Mouse (Mus musculus) retina, embryonic 14.5 days (tissue): ENCODE data around the gene Higd1c.
"Not testable (repeated sequence)": the region's sequence is repeated elsewhere in the genome, so short reads cannot be mapped to it uniquely, and the experiment has no call there.

ENCODE experiments used
- DNase-seq: peaks from one replicate; pipeline ENCODE4 v3.0.0-alpha.2; 2015; ENCODE audit warnings: low spot score

Higd1c gene

GRCm38 (mm10) chr15:100364242-100364641 lies at the start of gene Higd1c:
Gene Higd1c (plus strand): TSS chr15:100364542.
- DNase-seq, result peak; percentile 0

- peak; percentile 0 for DNase-seq
Measured at GRCm38 (mm10) chr15:100318014-100318671, 46.2 kb upstream of the Higd1c start.

GRCm38 (mm10) chr15:100319884-100320283 lies 44.5 kb upstream of the Higd1c start:
- peak; percentile 1 for DNase-seq

GRCm38 (mm10) chr15:100320295-100320905 lies 43.9 kb upstream of the Higd1c start:
- DNase-seq, result peak; percentile 0

- peak; percentile 10 for DNase-seq
Measured at GRCm38 (mm10) chr15:100321134-100321533, 43.2 kb upstream of the Higd1c start.

DNA sequence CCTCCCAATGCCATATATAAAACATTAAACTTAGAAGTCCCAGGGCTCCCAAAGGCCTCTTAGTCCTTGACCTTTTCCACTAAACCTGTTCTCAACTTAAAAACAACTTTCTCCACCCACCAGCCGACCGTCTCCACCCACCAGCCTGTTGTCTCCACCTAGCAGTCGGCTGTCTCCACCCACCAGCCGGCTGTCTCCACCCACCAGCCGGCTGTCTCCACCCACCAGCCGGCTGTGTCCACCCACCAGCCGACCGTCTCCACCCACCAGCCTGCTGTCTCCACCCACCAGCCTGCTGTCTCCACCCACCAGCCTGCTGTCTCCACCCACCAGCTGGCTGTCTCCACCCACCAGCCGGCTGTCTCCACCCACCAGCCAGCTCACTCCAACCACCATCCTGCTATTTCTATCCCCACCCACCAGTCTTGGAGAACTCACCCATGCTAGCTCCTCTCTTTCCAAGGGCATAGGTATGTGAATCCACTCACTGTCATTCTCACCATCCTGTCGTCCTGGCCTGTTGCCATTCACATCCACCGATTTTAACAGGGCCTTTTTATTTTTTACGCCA lies 40.2 kb upstream of the Higd1c start:
- peak; percentile 0 for DNase-seq

DNA sequence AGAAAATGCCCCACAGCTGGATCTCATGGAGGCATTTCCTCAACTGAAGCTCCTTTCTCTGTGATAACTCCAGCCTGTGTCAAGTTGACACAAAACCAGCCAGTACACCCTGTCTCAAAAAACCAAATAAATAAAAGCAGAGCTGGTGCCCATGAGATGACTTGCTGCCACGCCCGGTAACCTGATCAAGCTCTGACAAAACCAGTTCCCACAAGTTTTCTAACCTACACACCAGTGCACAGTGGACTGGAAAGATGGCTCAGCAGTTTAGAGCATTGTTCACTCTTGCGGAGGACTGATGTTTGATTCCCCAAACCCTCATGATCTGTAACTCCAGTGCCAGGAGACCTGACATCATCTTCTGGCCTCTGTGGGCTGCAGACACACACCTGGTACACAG lies 39.1 kb upstream of the Higd1c start:
- no peak for DNase-seq

GRCm38 (mm10) chr15:100328089-100328488 lies 36.3 kb upstream of the Higd1c start:
- not testable (repeated sequence) for DNase-seq

DNA sequence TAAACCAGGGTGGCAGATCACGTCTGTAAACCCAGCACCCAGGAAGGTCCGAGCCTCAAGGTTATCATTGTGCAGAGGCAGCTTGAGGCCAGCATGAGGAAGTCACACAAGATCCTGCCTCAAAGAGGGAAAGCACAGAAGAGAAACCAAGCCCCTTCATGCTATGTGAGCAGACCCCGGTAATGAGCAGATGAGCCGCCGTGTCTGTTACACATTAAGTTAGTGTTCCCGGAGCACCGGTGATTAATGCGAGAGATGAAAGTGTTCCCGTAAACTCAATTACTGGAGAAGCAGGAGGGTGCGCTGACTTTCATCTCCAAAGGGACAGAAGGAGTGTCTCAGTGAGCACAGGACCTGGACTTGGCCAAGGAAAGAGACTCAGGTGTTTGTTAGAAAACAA lies 35.0 kb upstream of the Higd1c start:
- not testable (repeated sequence) for DNase-seq

DNA sequence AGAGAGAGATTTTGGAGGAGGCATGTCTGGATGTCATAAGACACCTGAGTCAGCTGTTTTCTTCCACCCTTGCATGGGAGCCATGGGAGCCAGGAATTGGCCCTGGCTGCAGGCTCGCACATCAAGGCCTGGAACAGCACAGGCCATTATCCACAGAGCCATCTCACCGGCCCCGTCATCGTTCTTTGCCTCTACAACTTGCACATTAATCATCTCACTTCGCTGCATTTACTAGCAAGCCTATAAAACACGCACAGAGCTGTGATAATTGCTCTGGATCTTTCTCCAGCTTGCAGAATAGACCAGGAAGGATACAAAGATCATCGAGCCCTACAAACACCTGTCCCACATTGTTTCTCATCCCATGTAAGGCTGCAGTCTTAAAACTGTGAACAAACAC lies 33.6 kb upstream of the Higd1c start:
- no peak for DNase-seq

DNA sequence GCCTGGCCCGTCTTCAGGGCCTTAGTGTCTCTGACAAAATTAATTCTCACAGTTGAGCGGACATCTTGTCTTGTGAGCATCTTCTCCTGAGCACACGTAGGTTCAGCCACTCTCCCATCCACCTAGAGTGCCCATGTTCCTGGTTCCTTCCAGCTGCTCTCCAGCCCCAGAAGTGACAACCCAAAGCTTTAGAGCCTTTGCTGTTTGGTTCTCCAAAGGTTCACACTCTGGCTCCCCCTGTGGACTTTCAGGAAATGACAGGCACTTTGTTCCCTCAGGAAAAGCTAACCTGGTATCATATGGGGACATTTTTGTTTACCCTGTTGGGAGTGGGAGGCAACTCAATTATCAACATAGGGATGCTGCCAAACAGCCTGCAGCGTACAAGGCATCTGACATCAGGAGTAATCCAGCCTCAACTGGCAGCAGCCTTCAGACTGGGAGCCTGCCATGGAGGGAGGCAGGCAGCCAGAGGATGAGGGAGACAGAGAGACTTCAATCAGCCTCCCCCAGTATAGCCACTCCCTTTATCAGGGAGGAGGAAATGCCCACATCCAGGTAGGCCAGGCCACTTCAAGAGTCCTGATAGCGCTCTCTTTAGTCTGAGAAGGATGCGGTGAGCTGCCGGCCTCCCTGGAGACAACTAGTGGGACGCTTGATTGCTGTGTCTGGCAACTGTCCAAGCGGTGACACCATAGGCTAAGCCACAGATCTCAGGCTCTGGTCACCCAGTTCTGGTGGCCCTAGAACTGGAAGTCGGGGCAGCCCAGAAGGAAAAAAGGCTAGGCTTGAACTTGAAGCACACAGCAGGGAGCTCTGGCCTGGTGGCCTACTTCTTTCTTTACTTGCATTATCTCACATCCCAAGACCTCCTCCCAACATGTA lies 32.0 kb upstream of the Higd1c start:
- DNase-seq, result not testable (repeated sequence)

GRCm38 (mm10) chr15:100334629-100335028 lies 29.7 kb upstream of the Higd1c start, which contains the start of gene Mettl7a3:
Gene Mettl7a3 (plus strand): TSS chr15:100334929.
- DNase-seq, result no peak

DNA sequence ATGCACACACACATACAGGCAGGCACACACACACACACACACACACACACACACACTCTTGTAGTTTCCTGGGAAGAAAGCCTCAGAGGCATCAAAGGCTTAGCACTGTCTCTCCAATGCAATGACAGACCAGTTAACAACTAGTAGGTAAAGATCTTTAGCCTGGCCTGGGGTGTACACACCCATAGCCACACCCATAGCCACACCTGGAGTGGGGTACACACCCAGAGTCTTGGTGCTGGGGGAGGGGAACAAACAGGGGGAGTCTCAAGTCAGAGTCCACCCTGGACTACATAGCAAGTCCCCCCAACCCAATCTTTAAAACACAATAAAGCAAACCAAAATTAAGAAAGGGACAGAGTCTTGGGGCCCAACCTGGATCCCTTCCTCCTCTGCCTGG lies 27.0 kb upstream of the Higd1c start:
- DNase-seq, result not testable (repeated sequence)

GRCm38 (mm10) chr15:100337847-100338246 lies 26.5 kb upstream of the Higd1c start:
- not testable (repeated sequence) for DNase-seq

DNA sequence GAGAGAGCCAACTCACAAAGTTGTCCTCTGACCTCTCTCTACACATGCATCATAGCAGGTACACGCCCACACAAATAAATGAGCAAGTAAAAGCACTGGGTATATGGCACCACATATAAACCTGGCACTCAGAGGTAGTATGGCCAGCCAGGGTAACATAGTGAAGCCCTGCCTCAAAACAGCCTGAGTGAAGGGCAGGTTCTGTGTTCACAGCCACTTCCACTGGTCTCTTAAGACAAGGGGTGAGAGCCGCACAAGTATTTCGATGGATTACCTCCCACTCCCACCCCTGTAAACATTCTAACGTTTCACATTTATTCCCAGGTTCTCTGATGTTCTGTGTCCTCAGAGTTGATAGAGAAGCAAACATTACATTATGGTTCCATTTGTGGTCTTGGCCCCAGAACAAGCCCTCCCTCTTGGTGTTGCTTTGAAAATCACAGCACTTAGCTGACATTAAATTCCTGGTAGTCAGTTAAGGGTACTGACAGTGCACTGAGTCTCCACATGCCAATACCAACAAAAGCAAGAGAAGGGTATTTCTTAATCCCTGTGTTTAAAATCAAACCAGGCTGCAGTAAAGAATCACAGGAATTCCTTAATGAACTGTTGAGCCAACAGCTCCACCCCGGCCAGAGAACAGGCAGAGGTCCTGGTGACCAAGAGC lies 22.9 kb upstream of the Higd1c start:
- not testable (repeated sequence) for DNase-seq

DNA sequence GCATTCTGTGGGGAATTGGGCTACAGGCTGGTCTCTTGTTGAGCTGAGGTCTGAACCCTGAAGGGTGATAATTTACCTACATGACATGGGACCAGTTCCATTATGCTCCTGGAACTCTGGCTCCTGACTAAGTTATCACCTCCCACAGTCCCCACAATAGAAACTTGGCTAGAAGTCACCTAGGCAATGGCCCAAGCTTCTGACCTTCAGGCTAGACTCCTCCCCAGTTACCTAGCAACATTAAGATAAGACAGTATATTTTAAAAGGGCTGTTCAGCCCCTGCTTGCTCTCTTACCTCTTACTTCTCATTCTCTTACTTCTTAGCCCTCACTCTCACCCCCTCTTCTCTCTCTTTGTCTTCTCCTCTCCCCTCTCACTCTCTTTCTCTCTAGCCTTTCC lies 18.9 kb upstream of the Higd1c start:
- DNase-seq, result no peak

- DNase-seq, result no peak
Measured at GRCm38 (mm10) chr15:100346761-100347160, 17.6 kb upstream of the Higd1c start.

DNA sequence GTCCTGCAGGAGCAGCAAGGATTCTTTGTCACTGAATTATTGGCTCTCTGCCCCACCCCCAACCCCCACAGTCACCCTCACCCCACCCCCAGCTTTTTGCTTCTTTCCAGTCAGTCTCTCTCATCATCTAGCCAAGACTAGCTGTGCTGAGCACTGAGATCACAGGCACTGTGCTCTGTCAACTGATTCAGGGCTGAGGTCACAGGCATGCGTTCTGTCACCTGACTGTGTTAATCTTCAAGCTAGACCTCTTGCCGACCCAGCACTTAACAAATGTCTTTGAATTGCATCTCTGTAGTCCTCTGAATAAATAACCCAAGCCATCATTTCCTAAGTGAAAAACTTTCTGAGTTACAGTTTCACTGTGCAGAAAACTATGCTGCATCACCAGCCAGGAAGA lies 14.8 kb upstream of the Higd1c start:
- DNase-seq, result no peak

GRCm38 (mm10) chr15:100351501-100352060 lies 12.8 kb upstream of the Higd1c start:
- no peak for DNase-seq

- DNase-seq, result no peak
Measured at GRCm38 (mm10) chr15:100352711-100353250, 11.6 kb upstream of the Higd1c start, which contains the start of the genes Methig1 and Mettl7a2. Gene Methig1 (plus strand): TSS chr15:100353149. Gene Mettl7a2 (plus strand): TSS chr15:100353200.

GRCm38 (mm10) chr15:100353399-100353798 lies 10.9 kb upstream of the Higd1c start:
- DNase-seq, result not testable (repeated sequence)
